In genomic region chr7:77132615-77133420, GRCm38 (mm10) we compare ENCODE assay signal across 7 mouse cellular contexts.
DNase-seq lines count a peak whose midpoint lies in the region; ATAC-seq lines count a peak whose summit lies in the region.

No protein-coding gene starts in this region.

- H3K4me2 ChIP-seq in intestine, embryonic 16.5 days (ENCODE audit: low read depth, low read length) = no peak overlapping the region

- no peaks in the 10 kb centered on the region for H3K9me3 ChIP-seq in intestine, embryonic 16.5 days (ENCODE audit: control insufficient read depth, low read length)

- H3K27ac ChIP-seq in intestine, embryonic 16.5 days (ENCODE audit: low read length) = no peak overlapping the region

- WGBS in intestine, embryonic 16.5 days = 50% methylated on average over 15 of the region's 15 CpGs

- DNase-seq in left cerebral cortex, adult 9 months (ENCODE audit: low spot score in 2 of 2) = peak; percentile 27 to 38
- no peak for DNase-seq in left cerebral cortex, adult 11 months (ENCODE audit: low spot score)
- DNase-seq in embryo, embryonic 10.5 days (ENCODE audit: low spot score) = peak; percentile 12
- DNase-seq in testis, postnatal 14 days (ENCODE audit: low spot score) = peak; percentile 4

- no peaks in the 10 kb centered on the region for H3K27me3 ChIP-seq in intestine, embryonic 16.5 days (replicated peaks; ENCODE audit: control insufficient read depth, insufficient read depth, low read length)

- peak; percentile 68 for ATAC-seq in cerebellum, adult (ENCODE audit: insufficient number of reproducible peaks, low FRiP score, low TSS enrichment)
- 0 out of 2 replicates have a peak, but pooled peaks have one; percentile 38 for ATAC-seq in intestine, embryonic 16.5 days
- peak; percentile 63 for ATAC-seq in megakaryocyte-erythroid progenitor cell, adult 5-6 weeks (replicated peaks; ENCODE audit: low FRiP score, low TSS enrichment, poor library complexity, severe bottlenecking)

- no peaks in the 10 kb centered on the region for H3K4me1 ChIP-seq in intestine, embryonic 16.5 days (ENCODE audit: control insufficient read depth, insufficient read depth, low read length)

- no peaks in the 10 kb centered on the region for H3K36me3 ChIP-seq in intestine, embryonic 16.5 days (ENCODE audit: control insufficient read depth, insufficient read depth, low read length)

- H3K9ac ChIP-seq in intestine, embryonic 16.5 days (ENCODE audit: low read depth, low read length) = no peak overlapping the region

- H3K4me3 ChIP-seq in intestine, embryonic 16.5 days (ENCODE audit: low read length) = no peak overlapping the region
